28 mouse cellular contexts compared by ENCODE assay signal in genomic region chr11:101141088-101141487, GRCm38 (mm10). TPM values are rescaled to one million over a fixed set of nuclear protein-coding genes. Genes with fewer than 3 reads are reported as not detected.
A peak's percentile ranks its signal among the peaks of the same experiment; 100 is the strongest.
DNase-seq lines count a peak whose midpoint lies in the region; ATAC-seq and TF ChIP-seq lines count a peak whose summit lies in the region.
"Had no signal": no experiment of that assay in that cellular context is flagged by ENCODE, and none has a peak within 500 bp of the region (broad histone marks: within the 10 kb centered on the region; RNA-seq: fewer than 3 reads in every experiment).

No protein-coding gene starts in this region.

- no peak overlapping the region for H3K9ac ChIP-seq in forebrain, embryonic 12.5 days
- no peak overlapping the region for H3K9ac ChIP-seq in forebrain, embryonic 14.5 days (ENCODE audit: low read length)
- 0 out of 2 replicates have a peak overlapping the region, but pooled peaks have one; percentile 65 for H3K9ac ChIP-seq in heart, embryonic 14.5 days (ENCODE audit: low read length)
- no peak overlapping the region for H3K9ac ChIP-seq in hindbrain, embryonic 13.5 days
- no peak overlapping the region for H3K9ac ChIP-seq in hindbrain, postnatal 0 days (replicated peaks; ENCODE audit: low read length)
- no peak overlapping the region for H3K9ac ChIP-seq in midbrain, embryonic 14.5 days (replicated peaks; ENCODE audit: low read length)
- H3K9ac ChIP-seq in midbrain, embryonic 15.5 days: no peak overlapping the region
- H3K9ac ChIP-seq: liver, embryonic 15.5 days had no signal

- no peak for TF ChIP-seq CTCF in hindbrain, postnatal 0 days (IDR thresholded peaks at IDR 0.05; ENCODE audit: low read depth)

- H3K4me2 ChIP-seq in forebrain, embryonic 12.5 days: peak overlapping the region; percentile 50; the same call in 1 of the 2 replicates
- no peak overlapping the region for H3K4me2 ChIP-seq in forebrain, embryonic 14.5 days (ENCODE audit: low read length)
- no peak overlapping the region for H3K4me2 ChIP-seq in heart, embryonic 14.5 days (ENCODE audit: low read length)
- no peak overlapping the region for H3K4me2 ChIP-seq in hindbrain, embryonic 13.5 days
- no peak overlapping the region for H3K4me2 ChIP-seq in hindbrain, postnatal 0 days (ENCODE audit: low read depth, low read length)
- H3K4me2 ChIP-seq in midbrain, embryonic 14.5 days (ENCODE audit: low read length): no peak overlapping the region
- no peak overlapping the region for H3K4me2 ChIP-seq in midbrain, embryonic 15.5 days

- peaks cover 33% of the 10 kb centered on the region for H3K4me1 ChIP-seq in forebrain, embryonic 12.5 days
- H3K4me1 ChIP-seq in forebrain, embryonic 14.5 days (ENCODE audit: control insufficient read depth, insufficient read depth, low read length): peaks cover 7% of the 10 kb centered on the region
- H3K4me1 ChIP-seq in heart, embryonic 14.5 days (ENCODE audit: control insufficient read depth in 2 of 2, insufficient read depth in 2 of 2, low read length in 2 of 2): peaks cover 14 to 23% of the 10 kb centered on the region in 2 experiments
- H3K4me1 ChIP-seq in hindbrain, embryonic 13.5 days (replicated peaks): peaks cover 26% of the 10 kb centered on the region
- H3K4me1 ChIP-seq in hindbrain, postnatal 0 days (ENCODE audit: insufficient read depth, low read length): peaks cover 5% of the 10 kb centered on the region; the same call in 1 of the 2 replicates
- H3K4me1 ChIP-seq in midbrain, embryonic 14.5 days (ENCODE audit: control insufficient read depth, insufficient read depth, low read length): peaks cover 8% of the 10 kb centered on the region; the same call in 1 of the 2 replicates
- H3K4me1 ChIP-seq in midbrain, embryonic 15.5 days: peaks cover 17% of the 10 kb centered on the region

- no peak for DNase-seq in forebrain, embryonic 14.5 days (ENCODE audit: low spot score)
- no peak for DNase-seq in heart, postnatal 25 days (ENCODE audit: low spot score)
- DNase-seq in hindbrain, postnatal 0 days (ENCODE audit: low spot score): no peak
- no peak for DNase-seq in midbrain, embryonic 14.5 days
- DNase-seq: adrenal gland, postnatal 10 days; cerebellum, adult 8-10 months; gastrocnemius, postnatal 25 days; kidney, adult 9 months; layer of hippocampus, adult 9-11 months; right cerebral cortex, adult 18-20 months; spleen, adult 18-20 months; thymus, adult 18-20 months; thymus, postnatal 25 days had no signal

- ATAC-seq in forebrain, embryonic 12.5 days (ENCODE audit: low FRiP score): no peak
- ATAC-seq in forebrain, embryonic 14.5 days: no peak
- no peak for ATAC-seq in heart, embryonic 14.5 days (ENCODE audit: insufficient number of reproducible peaks, insufficient read depth, low FRiP score, low read depth)
- ATAC-seq in hindbrain, embryonic 13.5 days (ENCODE audit: low FRiP score): no peak
- no peak for ATAC-seq in hindbrain, postnatal 0 days
- ATAC-seq in midbrain, embryonic 14.5 days (ENCODE audit: low FRiP score, low TSS enrichment): no peak
- no peak for ATAC-seq in midbrain, embryonic 15.5 days (replicated peaks)
- ATAC-seq: intestine, postnatal 0 days; midbrain, embryonic 16.5 days had no signal

- no peak overlapping the region for H3K4me3 ChIP-seq in forebrain, embryonic 12.5 days (replicated peaks)
- H3K4me3 ChIP-seq in forebrain, embryonic 14.5 days (ENCODE audit: low read depth, low read length): no peak overlapping the region
- H3K4me3 ChIP-seq in heart, embryonic 14.5 days (ENCODE audit: control insufficient read depth in 1 of 2, insufficient read depth in 1 of 2, low read depth in 1 of 2, low read length in 2 of 2): no peak overlapping the region
- H3K4me3 ChIP-seq in hindbrain, embryonic 13.5 days: no peak overlapping the region
- no peak overlapping the region for H3K4me3 ChIP-seq in hindbrain, postnatal 0 days (ENCODE audit: low read length)
- H3K4me3 ChIP-seq in midbrain, embryonic 14.5 days (replicated peaks; ENCODE audit: low read depth, low read length): no peak overlapping the region
- no peak overlapping the region for H3K4me3 ChIP-seq in midbrain, embryonic 15.5 days
- H3K4me3 ChIP-seq: myocyte had no signal

- H3K36me3 ChIP-seq in forebrain, embryonic 12.5 days (replicated peaks): no peaks in the 10 kb centered on the region
- H3K36me3 ChIP-seq in forebrain, embryonic 14.5 days (ENCODE audit: control insufficient read depth, insufficient read depth, low read length): no peaks in the 10 kb centered on the region
- no peaks in the 10 kb centered on the region for H3K36me3 ChIP-seq in heart, embryonic 14.5 days (ENCODE audit: control insufficient read depth, insufficient read depth, low read length)
- H3K36me3 ChIP-seq in hindbrain, embryonic 13.5 days: no peaks in the 10 kb centered on the region
- no peaks in the 10 kb centered on the region for H3K36me3 ChIP-seq in hindbrain, postnatal 0 days (ENCODE audit: insufficient read depth, low read length)
- H3K36me3 ChIP-seq in midbrain, embryonic 14.5 days (ENCODE audit: control insufficient read depth, insufficient read depth, low read length): no peaks in the 10 kb centered on the region
- H3K36me3 ChIP-seq in midbrain, embryonic 15.5 days (replicated peaks): no peaks in the 10 kb centered on the region
- H3K36me3 ChIP-seq: hindbrain, embryonic 10.5 days; liver, embryonic 15.5 days; neural tube, embryonic 12.5 days had no signal

- 77% methylated on average over 8 of the region's 8 CpGs for WGBS in forebrain, embryonic 12.5 days
- 66% methylated on average over 8 of the region's 8 CpGs for WGBS in forebrain, embryonic 14.5 days
- 77% methylated on average over 8 of the region's 8 CpGs for WGBS in heart, embryonic 14.5 days
- 89% methylated on average over 8 of the region's 8 CpGs for WGBS in hindbrain, embryonic 13.5 days
- 81% methylated on average over 8 of the region's 8 CpGs for WGBS in hindbrain, postnatal 0 days
- 82% methylated on average over 8 of the region's 8 CpGs for WGBS in midbrain, embryonic 14.5 days
- WGBS in midbrain, embryonic 15.5 days: 82% methylated on average over 8 of the region's 8 CpGs

- no peaks in the 10 kb centered on the region for H3K9me3 ChIP-seq in forebrain, embryonic 12.5 days
- H3K9me3 ChIP-seq in forebrain, embryonic 14.5 days (replicated peaks; ENCODE audit: control insufficient read depth, low read length): no peaks in the 10 kb centered on the region
- H3K9me3 ChIP-seq in heart, embryonic 14.5 days (ENCODE audit: control insufficient read depth, low read length): no peaks in the 10 kb centered on the region
- H3K9me3 ChIP-seq in hindbrain, embryonic 13.5 days: no peaks in the 10 kb centered on the region
- H3K9me3 ChIP-seq in hindbrain, postnatal 0 days (ENCODE audit: low read length): no peaks in the 10 kb centered on the region
- no peaks in the 10 kb centered on the region for H3K9me3 ChIP-seq in midbrain, embryonic 14.5 days (ENCODE audit: control insufficient read depth, low read length)
- no peaks in the 10 kb centered on the region for H3K9me3 ChIP-seq in midbrain, embryonic 15.5 days
- H3K9me3 ChIP-seq: hindbrain, embryonic 10.5 days; liver, embryonic 15.5 days; neural tube, embryonic 12.5 days had no signal

- intact Hi-C loops in heart, postnatal 25 days (cut with DNase I): no loop called here

- H3K27ac ChIP-seq in forebrain, embryonic 12.5 days: peak overlapping the region; percentile 71; the same call in 1 of the 2 replicates
- no peak overlapping the region for H3K27ac ChIP-seq in forebrain, embryonic 14.5 days (ENCODE audit: low read depth, low read length)
- H3K27ac ChIP-seq in heart, embryonic 14.5 days (replicated peaks in 1 of 2; ENCODE audit: control insufficient read depth in 1 of 2, insufficient read depth in 1 of 2, low read depth in 2 of 2, low read length in 2 of 2): peak overlapping the region; percentile 70 to 84
- peak overlapping the region; percentile 66; the same call in 1 of the 2 replicates for H3K27ac ChIP-seq in hindbrain, embryonic 13.5 days
- H3K27ac ChIP-seq in hindbrain, postnatal 0 days: no peak overlapping the region
- H3K27ac ChIP-seq in midbrain, embryonic 14.5 days (replicated peaks; ENCODE audit: low read depth, low read length): 0 out of 2 replicates have a peak overlapping the region, but pooled peaks have one; percentile 37
- no peak overlapping the region for H3K27ac ChIP-seq in midbrain, embryonic 15.5 days
- H3K27ac ChIP-seq: liver, embryonic 15.5 days; macrophage; neural tube, embryonic 12.5 days had no signal

- no peaks in the 10 kb centered on the region for H3K27me3 ChIP-seq in forebrain, embryonic 12.5 days
- no peaks in the 10 kb centered on the region for H3K27me3 ChIP-seq in forebrain, embryonic 14.5 days (replicated peaks; ENCODE audit: control insufficient read depth, insufficient read depth, low read length)
- H3K27me3 ChIP-seq in heart, embryonic 14.5 days (ENCODE audit: control insufficient read depth, insufficient read depth, low read length): no peaks in the 10 kb centered on the region
- H3K27me3 ChIP-seq in hindbrain, embryonic 13.5 days: peaks cover 10% of the 10 kb centered on the region
- H3K27me3 ChIP-seq in hindbrain, postnatal 0 days (ENCODE audit: insufficient read depth, low read length): no peaks in the 10 kb centered on the region
- H3K27me3 ChIP-seq in midbrain, embryonic 14.5 days (ENCODE audit: control insufficient read depth, insufficient read depth, low read length): no peaks in the 10 kb centered on the region
- no peaks in the 10 kb centered on the region for H3K27me3 ChIP-seq in midbrain, embryonic 15.5 days (replicated peaks)
- H3K27me3 ChIP-seq: Patski had no signal

RNA-seq across cellular contexts. Expression of gene Tubg2, which starts 14.6 kb away (rescaled TPM):
- polyA plus RNA-seq in forebrain, embryonic 12.5 days (2016; fragmentation: Nextera tagmentation; extraction: Ambion mirVana): 7.6 and 8.3 TPM in 2 replicates
- 27.4 and 31.9 TPM in 2 replicates for polyA plus RNA-seq in forebrain, embryonic 14.5 days (2014; fragmentation: Nextera tagmentation; extraction: Ambion mirVana)
- 4.1 and 4.4 TPM in 2 replicates for polyA plus RNA-seq in heart, embryonic 14.5 days (2014; fragmentation: Nextera tagmentation; extraction: Ambion mirVana)
- 1 to 10 TPM; 2.5 to 3.9 TPM for total RNA-seq in heart, postnatal 25 days (2021)
- polyA plus RNA-seq in hindbrain, embryonic 13.5 days (2015; fragmentation: Nextera tagmentation; extraction: Ambion mirVana): 34.6 and 38.2 TPM in 2 replicates
- total RNA-seq in hindbrain, postnatal 0 days (2014; rRNA removed): 29.7 and 40.8 TPM in 2 replicates
- polyA plus RNA-seq in hindbrain, postnatal 0 days (2015; fragmentation: Nextera tagmentation; extraction: Ambion mirVana): 57.7 and 62.8 TPM in 2 replicates
- polyA plus RNA-seq in midbrain, embryonic 14.5 days (2014; fragmentation: Nextera tagmentation; extraction: Ambion mirVana): 42.2 and 56.0 TPM in 2 replicates
- polyA plus RNA-seq in midbrain, embryonic 15.5 days (2015; fragmentation: Nextera tagmentation; extraction: Ambion mirVana): 60.8 and 62.7 TPM in 2 replicates
- total RNA-seq: liver, adult 2 months; megakaryocyte-erythroid progenitor cell, adult 5-6 weeks; MEL had no signal

RNA-seq across cellular contexts. Expression of gene Tubg1, which starts 21.4 kb away (rescaled TPM):
- 103 and 108 TPM in 2 replicates for polyA plus RNA-seq in forebrain, embryonic 12.5 days (2016; fragmentation: Nextera tagmentation; extraction: Ambion mirVana)
- polyA plus RNA-seq in forebrain, embryonic 14.5 days (2014; fragmentation: Nextera tagmentation; extraction: Ambion mirVana): 84.9 and 87.8 TPM in 2 replicates
- polyA plus RNA-seq in heart, embryonic 14.5 days (2014; fragmentation: Nextera tagmentation; extraction: Ambion mirVana): 63.1 and 68.6 TPM in 2 replicates
- total RNA-seq in heart, postnatal 25 days (2021): 10 to 100 TPM; 24.4 to 27.3 TPM
- polyA plus RNA-seq in hindbrain, embryonic 13.5 days (2015; fragmentation: Nextera tagmentation; extraction: Ambion mirVana): 79.6 and 84.0 TPM in 2 replicates
- total RNA-seq in hindbrain, postnatal 0 days (2014; rRNA removed): 59.3 and 68.3 TPM in 2 replicates
- 71.5 and 72.8 TPM in 2 replicates for polyA plus RNA-seq in hindbrain, postnatal 0 days (2015; fragmentation: Nextera tagmentation; extraction: Ambion mirVana)
- polyA plus RNA-seq in midbrain, embryonic 14.5 days (2014; fragmentation: Nextera tagmentation; extraction: Ambion mirVana): 73.3 and 75.5 TPM in 2 replicates
- 76.1 and 84.7 TPM in 2 replicates for polyA plus RNA-seq in midbrain, embryonic 15.5 days (2015; fragmentation: Nextera tagmentation; extraction: Ambion mirVana)

RNA-seq across cellular contexts. Expression of gene Retreg3, which starts 21.4 kb away (rescaled TPM):
- polyA plus RNA-seq in forebrain, embryonic 12.5 days (2016; fragmentation: Nextera tagmentation; extraction: Ambion mirVana): 18.6 and 19.3 TPM in 2 replicates
- 14.0 and 14.4 TPM in 2 replicates for polyA plus RNA-seq in forebrain, embryonic 14.5 days (2014; fragmentation: Nextera tagmentation; extraction: Ambion mirVana)
- polyA plus RNA-seq in heart, embryonic 14.5 days (2014; fragmentation: Nextera tagmentation; extraction: Ambion mirVana): 6.7 and 8.0 TPM in 2 replicates
- 10 to 100 TPM; 34.0 to 35.5 TPM for total RNA-seq in heart, postnatal 25 days (2021)
- 25.1 and 27.7 TPM in 2 replicates for polyA plus RNA-seq in hindbrain, embryonic 13.5 days (2015; fragmentation: Nextera tagmentation; extraction: Ambion mirVana)
- total RNA-seq in hindbrain, postnatal 0 days (2014; rRNA removed): 56.8 and 68.4 TPM in 2 replicates
- 23.4 and 24.7 TPM in 2 replicates for polyA plus RNA-seq in hindbrain, postnatal 0 days (2015; fragmentation: Nextera tagmentation; extraction: Ambion mirVana)
- polyA plus RNA-seq in midbrain, embryonic 14.5 days (2014; fragmentation: Nextera tagmentation; extraction: Ambion mirVana): 13.1 and 26.0 TPM in 2 replicates
- polyA plus RNA-seq in midbrain, embryonic 15.5 days (2015; fragmentation: Nextera tagmentation; extraction: Ambion mirVana): 28.4 and 29.2 TPM in 2 replicates

RNA-seq across cellular contexts. Expression of gene Cntnap1, which starts 29.2 kb away (rescaled TPM):
- polyA plus RNA-seq in forebrain, embryonic 12.5 days (2016; fragmentation: Nextera tagmentation; extraction: Ambion mirVana): 0.46 and 0.57 TPM in 2 replicates
- 0.39 and 0.48 TPM in 2 replicates for polyA plus RNA-seq in forebrain, embryonic 14.5 days (2014; fragmentation: Nextera tagmentation; extraction: Ambion mirVana)
- 0.69 and 1.1 TPM in 2 replicates for polyA plus RNA-seq in heart, embryonic 14.5 days (2014; fragmentation: Nextera tagmentation; extraction: Ambion mirVana)
- total RNA-seq in heart, postnatal 25 days (2021): 1 to 10 TPM; 1.7 to 2.4 TPM
- 2.6 and 2.8 TPM in 2 replicates for polyA plus RNA-seq in hindbrain, embryonic 13.5 days (2015; fragmentation: Nextera tagmentation; extraction: Ambion mirVana)
- total RNA-seq in hindbrain, postnatal 0 days (2014; rRNA removed): 25.4 and 28.9 TPM in 2 replicates
- 5.8 and 6.5 TPM in 2 replicates for polyA plus RNA-seq in hindbrain, postnatal 0 days (2015; fragmentation: Nextera tagmentation; extraction: Ambion mirVana)
- 2.3 and 2.8 TPM in 2 replicates for polyA plus RNA-seq in midbrain, embryonic 14.5 days (2014; fragmentation: Nextera tagmentation; extraction: Ambion mirVana)
- 3.4 and 3.8 TPM in 2 replicates for polyA plus RNA-seq in midbrain, embryonic 15.5 days (2015; fragmentation: Nextera tagmentation; extraction: Ambion mirVana)
- total RNA-seq: megakaryocyte-erythroid progenitor cell, adult 5-6 weeks; MEL had no signal

RNA-seq across cellular contexts. Expression of gene Plekhh3, which starts 30.1 kb away (rescaled TPM):
- polyA plus RNA-seq in forebrain, embryonic 12.5 days (2016; fragmentation: Nextera tagmentation; extraction: Ambion mirVana): 9.2 and 9.6 TPM in 2 replicates
- 4.6 and 5.5 TPM in 2 replicates for polyA plus RNA-seq in forebrain, embryonic 14.5 days (2014; fragmentation: Nextera tagmentation; extraction: Ambion mirVana)
- polyA plus RNA-seq in heart, embryonic 14.5 days (2014; fragmentation: Nextera tagmentation; extraction: Ambion mirVana): 11.3 and 12.8 TPM in 2 replicates
- total RNA-seq in heart, postnatal 25 days (2021): 10 to 100 TPM; 24.5 to 28.5 TPM
- 8.7 and 10.2 TPM in 2 replicates for polyA plus RNA-seq in hindbrain, embryonic 13.5 days (2015; fragmentation: Nextera tagmentation; extraction: Ambion mirVana)
- total RNA-seq in hindbrain, postnatal 0 days (2014; rRNA removed): 26.7 and 32.3 TPM in 2 replicates
- polyA plus RNA-seq in hindbrain, postnatal 0 days (2015; fragmentation: Nextera tagmentation; extraction: Ambion mirVana): 8.8 TPM in 2 replicates
- 8.2 and 8.4 TPM in 2 replicates for polyA plus RNA-seq in midbrain, embryonic 14.5 days (2014; fragmentation: Nextera tagmentation; extraction: Ambion mirVana)
- polyA plus RNA-seq in midbrain, embryonic 15.5 days (2015; fragmentation: Nextera tagmentation; extraction: Ambion mirVana): 8.5 and 9.9 TPM in 2 replicates
- total RNA-seq: megakaryocyte-erythroid progenitor cell, adult 5-6 weeks had no signal

Comparison
In these comparisons a context has a peak if more than half of its experiments do, and no peak if none do; other contexts are left out.
1. H3K27ac ChIP-seq: peak in forebrain, embryonic 12.5 days (single experiment), heart, embryonic 14.5 days (2 of 2), hindbrain, embryonic 13.5 days (single experiment) and midbrain, embryonic 14.5 days (single experiment); none in forebrain, embryonic 14.5 days (single experiment), hindbrain, postnatal 0 days (single experiment) and midbrain, embryonic 15.5 days (single experiment).